Mouse (Mus musculus) kidney, adult 9 months (tissue): ENCODE data around the gene Adora2a.
"Not testable (repeated sequence)": the region's sequence is repeated elsewhere in the genome, so short reads cannot be mapped to it uniquely, and the experiment has no call there.

Experiments
- DNase-seq: peaks from one replicate; pipeline ENCODE4 v3.0.0; 2022

The Adora2a gene

DNA sequence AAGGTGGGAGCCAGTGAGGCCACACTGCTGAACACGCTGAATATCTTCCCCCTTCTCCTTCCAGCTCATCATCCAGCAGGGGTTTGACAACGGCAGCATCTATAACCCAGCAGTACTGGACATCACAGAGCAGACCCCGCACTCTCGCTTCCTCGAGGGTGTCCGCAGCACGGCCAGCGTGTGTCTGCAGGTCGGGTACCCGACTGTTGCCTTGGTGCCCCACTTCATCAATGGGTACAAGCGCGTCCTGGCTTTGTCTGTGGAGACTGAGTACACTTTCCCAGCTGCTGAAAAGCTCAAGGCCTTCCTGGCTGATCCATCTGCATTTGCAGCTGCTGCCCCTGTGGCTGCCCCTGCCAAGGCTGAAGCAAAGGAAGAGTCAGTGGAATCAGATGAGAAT lies 35.9 kb downstream of the Adora2a start:
- no peak for DNase-seq

DNA sequence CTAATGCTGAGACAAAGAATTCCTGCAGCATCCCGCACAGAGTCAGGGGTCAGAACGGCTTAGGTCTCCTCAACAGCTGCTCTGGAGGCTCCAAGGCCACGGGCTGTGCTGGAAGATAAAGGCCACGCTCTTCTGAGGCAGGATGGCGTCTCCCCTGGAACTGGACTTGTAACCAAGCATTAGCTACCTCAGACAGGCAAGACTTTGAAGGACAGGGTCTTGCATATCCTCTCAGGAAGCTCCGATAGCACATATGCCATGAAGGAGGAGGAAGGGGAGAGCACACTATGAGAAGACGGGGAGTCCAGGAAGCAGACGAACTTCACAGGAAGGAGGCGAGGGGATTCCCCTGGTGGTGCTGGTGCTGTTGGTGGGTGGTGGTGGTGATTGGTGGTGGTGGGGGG lies 37.2 kb downstream of the Adora2a start:
- not testable (repeated sequence) for DNase-seq

DNA sequence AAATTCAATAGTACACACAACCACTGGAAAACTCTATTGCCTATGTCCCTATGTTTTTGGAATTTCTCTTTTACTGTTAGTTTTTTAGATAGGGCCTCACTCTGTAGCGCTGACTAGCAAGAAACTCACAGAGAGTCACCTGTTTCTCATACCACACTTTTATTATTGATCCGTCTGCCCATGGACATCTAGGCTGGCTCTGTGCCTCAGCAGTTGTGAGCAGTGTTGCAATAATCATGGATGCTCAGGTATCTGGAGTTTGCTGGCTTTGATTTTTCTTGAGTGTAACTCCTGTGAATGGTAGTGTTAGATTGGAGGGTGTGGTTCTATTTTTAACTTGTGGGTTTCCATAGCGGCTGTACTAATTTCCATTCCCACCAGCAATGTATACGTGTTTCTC lies 38.7 kb downstream of the Adora2a start:
- no peak for DNase-seq

DNA sequence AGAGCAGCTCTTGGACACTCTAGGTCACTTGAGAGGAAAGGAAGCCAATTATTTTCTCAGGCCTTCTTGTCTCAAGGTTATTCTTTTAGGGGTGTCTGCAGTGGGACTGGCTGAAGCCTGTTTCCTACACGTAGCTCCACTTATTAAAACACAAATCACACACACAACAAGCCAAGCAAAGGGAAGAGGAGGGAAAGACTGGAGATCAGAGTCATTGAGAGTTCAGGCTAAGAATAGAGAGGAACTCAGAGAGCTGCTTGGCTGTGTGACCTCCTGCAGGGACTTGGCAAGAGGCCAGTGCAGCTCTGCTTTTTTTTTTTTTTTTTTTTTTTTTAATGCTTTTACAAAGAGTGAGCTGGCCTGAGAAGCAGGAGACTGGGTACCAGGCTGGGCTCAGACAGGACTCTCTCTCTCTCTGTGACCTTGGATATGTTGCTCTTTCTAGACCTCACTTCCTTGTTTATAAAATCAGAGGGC lies 47.6 kb downstream of the Adora2a start:
- peak; percentile 65 for DNase-seq

DNA sequence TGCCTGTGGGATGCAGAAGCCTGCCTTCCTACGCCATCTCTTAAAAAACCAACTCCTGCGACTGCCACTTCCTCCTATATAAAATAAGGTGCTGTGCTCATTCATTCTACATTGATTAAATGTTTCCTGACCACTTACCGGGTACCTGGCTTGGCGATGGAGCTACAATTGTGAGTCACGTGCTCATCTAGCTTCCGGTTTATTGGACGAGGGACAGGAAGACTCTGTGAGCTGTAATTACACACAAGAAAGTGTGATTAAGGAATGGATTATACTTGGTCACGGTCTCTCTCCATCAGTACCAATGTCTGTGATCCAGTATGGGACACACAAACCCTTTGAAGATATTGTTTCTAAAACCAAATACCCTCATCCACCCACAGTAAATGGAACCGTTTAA lies 48.1 kb downstream of the Adora2a start:
- DNase-seq, result no peak

DNA sequence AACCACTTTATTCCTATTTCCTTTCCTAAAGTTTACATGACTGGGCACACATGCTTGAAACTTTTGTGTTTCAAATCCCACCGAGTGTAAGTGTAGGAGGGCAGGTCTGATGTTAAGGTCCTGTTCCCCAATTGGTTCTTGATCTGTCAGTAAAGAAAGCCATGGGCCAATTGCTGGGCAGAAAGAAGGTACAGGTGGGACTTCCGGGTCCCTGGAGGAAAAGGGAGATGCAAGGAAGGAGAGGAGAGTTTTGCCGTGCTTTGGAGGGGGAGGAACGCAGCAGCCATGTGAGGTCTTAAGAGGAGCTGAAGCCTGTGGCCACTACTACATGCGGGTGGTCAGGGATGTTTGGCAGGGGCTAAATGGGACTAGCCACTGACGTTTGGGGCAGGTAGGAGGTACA lies 48.6 kb downstream of the Adora2a start:
- no peak for DNase-seq

DNA sequence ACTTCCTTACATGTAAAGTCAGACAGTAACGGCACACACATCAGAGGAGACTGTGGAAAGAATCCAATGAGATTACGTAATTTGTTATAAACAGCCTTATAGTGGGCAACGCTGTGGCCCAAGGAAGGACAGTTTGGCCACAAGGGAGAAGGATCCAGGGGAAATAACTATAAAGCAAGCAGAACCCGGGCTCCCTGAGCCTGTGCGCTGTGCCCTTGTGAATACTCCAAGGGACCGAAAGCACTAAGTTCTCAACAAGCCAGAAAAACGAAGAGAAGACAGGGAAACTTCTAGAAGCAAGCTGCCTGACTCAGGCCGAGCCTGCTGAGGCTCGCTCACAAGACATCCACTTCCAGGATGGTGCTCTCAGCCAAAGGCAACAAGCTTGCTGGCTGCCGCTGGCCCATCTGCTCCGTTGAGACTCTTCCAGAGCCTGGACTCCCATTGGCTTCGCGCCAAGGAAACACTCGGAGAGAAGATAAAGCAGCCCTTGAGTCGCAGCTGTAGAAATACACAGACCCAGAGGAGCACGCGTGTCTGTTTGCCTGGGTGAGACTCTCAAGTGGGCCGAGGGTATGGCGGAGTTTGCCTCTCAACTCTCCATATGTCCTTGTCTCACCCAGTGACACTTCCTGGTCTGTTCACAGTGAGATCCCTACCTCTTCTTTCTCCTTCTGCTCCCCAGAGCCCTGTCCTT lies 57.1 kb downstream of the Adora2a start:
- DNase-seq, result peak; percentile 28

DNA sequence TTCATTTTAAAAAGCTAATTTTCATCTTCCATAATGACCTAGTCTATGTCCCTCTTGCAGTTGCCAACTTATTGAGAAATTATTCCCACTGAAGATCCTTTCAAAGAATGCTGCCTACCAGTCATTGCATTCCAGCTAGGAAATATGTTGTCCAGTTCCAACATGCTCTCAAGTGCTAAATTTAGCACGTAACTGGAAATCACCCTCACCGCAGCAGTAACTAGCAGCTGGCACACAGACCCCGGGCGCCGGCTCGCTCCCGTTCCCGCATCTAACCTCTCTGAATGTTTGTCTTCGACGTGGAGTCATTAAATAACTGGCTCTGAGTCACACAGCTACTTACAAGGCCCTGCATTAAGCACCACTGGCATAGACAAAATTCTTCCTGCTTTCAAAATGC lies 62.0 kb downstream of the Adora2a start:
- no peak for DNase-seq
